Mouse (Mus musculus): ENCODE results near the gene Maml1.

DNA sequence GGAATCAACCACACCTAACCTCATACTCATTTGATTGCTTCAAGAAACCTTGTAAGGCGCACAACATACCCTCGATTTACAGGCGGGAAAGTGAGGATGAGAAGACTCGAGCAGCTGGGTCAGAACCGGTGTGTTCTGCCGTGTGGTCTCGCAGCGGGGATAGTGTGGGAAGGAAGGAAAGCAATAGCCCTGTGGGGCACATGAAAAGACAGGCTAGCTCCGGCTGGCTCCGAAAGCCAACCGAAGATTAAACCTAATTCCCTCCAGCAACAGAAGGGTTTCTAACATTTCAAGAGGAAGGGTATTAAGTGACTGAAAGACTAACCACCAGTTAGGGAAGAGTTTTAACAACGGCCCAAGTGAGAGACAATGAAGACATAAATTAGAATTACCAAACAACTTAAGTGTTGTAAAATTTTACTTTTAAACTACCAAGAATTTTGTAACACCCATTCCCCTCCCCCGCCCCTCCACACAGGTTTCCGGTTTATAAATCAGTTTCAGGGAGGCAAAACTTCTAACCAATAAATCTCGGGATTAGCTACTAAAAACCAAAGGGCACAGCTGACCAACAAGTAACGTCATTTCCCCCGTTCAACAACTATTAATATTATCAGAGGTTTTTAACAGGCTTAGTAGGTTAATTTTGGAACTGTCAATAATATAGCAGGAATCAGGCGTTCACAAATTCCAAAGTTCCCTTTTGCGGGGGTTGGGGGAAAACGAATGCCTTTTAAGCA is 1.5 kb downstream of the Maml1 start:
- TF ChIP-seq GATA1 (IDR thresholded peaks at IDR 0.05; ENCODE audit: borderline replicate concordance, low read length) (no peak), FLI1 (IDR thresholded peaks at IDR 0.05; ENCODE audit: low read length) (no peak)

Measured in megakaryocyte, embryonic 14.5 days (primary cell).